Mouse (Mus musculus): ENCODE results near the gene Dph5.

Dph5 gene

GRCm38 (mm10) chr3:115952356-115952755 lies 64.7 kb downstream of the Dph5 start:
- no peak for DNase-seq (ENCODE audit: low spot score)

DNA sequence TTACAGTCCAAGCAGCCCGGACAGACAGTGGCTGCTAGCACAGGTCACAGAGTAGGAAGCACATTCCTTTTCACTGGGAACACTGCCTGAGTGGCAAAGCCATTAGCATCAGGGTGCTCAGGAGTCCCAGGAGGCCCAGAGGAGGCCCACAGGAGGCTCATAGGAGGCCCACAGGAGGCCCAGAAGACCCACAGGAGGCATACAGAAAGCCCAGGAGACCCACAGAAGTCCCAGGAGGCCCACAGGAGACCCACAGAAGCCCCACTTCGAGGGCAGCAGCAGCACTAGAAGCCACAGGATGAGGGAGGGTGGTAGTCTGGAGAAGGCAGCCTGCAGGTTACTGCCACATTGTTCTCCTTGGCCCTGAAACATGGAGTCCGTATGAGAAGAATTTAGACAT lies 65.5 kb downstream of the Dph5 start:
- DNase-seq (ENCODE audit: low spot score): no peak

- no peak for DNase-seq (ENCODE audit: low spot score)
Observed at GRCm38 (mm10) chr3:115957223-115957622, 69.6 kb downstream of the Dph5 start.

DNA sequence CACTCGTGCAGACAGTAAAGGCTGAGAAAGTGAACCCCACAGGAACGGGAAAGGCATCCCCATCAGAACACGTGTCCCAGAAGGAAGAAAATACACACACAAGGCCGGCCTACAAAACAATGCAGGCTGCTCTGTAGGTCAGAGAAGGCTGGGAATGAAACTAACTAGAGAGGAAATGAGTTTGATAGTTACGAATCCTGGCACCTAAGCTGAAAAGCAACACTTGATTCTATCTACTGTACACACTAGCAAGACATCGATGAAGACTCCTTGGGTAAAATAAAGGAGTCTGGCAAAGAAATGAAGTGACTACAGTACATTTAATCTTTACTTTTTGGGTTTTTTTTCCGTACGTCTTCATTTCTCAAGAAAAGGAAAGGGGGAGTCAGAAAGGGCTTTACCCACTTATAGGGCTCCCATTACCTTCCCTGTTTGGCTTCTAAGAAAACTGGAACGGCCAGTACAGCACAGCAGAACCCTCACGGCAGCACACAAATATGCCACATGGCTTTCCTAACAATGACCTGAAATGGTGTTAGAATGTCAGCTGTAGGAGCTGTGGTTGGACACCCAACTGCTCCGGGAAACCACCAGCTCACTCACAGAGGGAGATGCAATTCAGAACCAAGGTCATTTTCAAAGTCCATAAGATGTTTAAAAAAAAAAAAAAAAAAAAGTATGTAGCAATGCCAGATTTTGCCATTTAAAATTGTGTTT lies 73.8 kb downstream of the Dph5 start:
- no peak for DNase-seq (ENCODE audit: low spot score)

- DNase-seq (ENCODE audit: low spot score): no peak
Observed at GRCm38 (mm10) chr3:115962028-115962415, 74.4 kb downstream of the Dph5 start.

DNA sequence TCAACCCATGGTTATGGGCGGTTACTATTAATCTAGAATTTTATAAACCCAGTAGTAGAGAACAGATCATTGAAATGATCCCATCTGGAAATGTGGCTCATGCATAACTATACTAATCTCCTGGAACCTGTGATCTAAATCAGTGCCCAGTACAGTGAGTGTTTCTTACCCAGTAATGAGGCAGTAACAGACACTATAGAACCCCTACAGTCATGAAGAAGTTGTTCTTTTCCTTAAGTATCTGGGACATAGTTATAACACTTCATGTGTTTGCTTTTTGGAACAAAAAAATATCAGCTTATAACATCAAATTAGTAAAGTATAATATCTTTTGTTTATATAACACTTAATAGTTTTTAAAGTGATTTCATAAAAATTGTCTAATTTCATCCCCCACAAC lies 76.0 kb downstream of the Dph5 start:
- no peak for DNase-seq (ENCODE audit: low spot score)

DNA sequence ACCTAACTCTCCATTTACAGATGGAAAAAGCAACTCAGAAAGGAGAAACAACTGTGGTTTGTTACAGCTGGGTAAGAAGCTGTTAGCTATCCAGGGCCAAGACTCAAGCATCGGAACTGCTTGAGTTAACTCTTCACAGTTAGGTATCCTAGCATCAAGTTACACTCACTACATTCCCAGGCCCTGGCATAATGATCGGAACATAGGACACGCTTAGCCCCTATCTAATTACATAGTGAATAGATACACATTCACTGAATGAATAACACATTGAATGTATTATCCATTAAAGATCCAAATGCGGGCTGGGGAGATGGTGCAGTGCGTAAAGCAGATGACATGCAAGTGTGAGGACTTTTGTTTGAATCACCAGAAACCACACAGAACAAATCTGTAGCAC lies 76.4 kb downstream of the Dph5 start:
- DNase-seq (ENCODE audit: low spot score): no peak

DNA sequence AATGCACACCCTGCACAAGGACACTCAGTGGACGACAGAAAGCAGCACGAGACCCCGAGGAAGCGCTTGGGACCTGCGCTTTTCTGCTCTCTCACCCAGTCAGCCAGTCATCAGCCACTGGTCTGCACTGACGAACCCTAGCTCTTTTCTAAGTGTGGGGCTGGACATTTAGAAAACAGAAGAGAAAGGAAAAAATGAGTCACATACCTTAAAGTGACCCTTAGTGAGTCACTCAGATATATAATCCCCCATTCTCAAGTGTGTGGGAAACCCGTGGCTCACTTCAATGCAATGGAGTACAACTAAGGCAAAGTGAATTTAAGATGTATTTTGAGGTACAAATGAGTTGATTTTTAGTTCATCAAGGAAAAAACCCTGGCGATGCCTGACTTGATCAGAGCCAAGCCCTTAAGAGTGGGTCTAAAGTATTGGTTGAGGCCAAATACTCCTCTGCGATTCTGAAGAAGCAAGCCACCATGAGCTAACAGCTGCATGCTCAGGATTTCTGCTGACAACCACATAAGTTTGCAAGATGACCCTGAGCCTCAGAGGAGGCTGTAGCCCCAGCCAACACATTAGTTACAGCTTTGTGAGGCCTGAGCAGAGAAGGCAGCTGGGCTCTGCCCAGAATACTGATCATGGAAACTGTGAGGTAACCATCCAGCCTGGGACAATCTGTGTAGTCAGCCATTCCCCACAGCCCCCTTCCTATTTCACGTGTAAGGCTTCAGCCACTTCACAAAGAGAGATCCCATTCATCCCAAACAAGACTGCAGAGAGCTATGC lies 81.3 kb downstream of the Dph5 start:
- DNase-seq (ENCODE audit: low spot score): no peak

GRCm38 (mm10) chr3:115971045-115971785 lies 83.6 kb downstream of the Dph5 start:
- DNase-seq (ENCODE audit: low spot score): no peak

DNA sequence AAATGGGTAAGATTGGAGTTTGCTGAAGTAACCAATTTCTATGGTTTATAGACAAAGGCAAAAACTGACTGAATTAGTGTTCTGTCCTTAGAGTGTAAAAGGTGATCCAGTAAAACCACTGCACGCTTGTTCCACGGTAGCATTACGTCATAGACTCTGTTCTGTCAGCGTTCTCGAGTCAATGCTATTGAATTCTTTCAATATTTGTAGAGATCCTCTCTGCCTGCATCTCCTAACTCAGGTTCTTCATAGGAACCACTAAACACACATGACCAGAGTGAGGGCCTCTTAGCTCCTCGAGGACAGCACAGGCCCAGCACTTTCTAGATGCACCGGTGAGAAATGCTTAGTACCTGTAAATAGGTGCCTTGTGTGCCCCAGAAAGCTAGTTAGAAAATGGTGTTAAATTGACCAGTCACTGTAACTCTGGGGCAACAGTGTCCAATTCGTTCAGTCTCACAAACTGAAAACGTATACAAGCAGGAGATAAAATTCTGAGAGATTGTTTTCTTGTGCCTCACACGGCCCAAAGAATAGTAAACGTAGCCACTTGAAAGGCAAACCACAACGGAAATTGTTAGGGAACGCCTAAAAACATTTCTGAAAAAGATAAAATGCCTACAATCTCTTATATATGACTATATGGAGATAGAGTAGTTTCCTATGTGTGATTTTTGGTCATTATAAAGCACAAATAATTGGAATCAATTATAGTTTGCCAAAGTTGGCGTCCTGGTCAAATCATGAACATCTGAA lies 84.4 kb downstream of the Dph5 start:
- DNase-seq (ENCODE audit: low spot score): no peak

DNA sequence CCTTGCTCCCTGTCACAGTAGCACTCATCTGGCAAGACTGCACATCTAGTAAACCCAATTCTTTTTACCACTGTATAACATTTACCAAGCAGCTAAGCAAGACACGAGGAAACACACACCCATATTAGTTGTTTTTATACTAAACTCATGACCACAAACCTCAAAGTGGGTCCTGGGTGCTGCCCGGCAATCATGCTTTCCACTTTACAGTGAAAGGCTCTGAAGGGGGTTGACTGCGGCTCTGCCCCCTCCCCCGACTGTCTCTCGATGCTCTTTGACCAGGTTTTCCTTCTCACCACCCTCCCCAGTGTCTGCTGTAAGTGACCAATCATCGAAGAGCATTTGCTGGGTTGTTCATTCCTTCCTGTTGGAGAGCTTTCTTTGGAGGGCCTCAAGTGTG lies 86.6 kb downstream of the Dph5 start:
- DNase-seq (ENCODE audit: low spot score): no peak

DNA sequence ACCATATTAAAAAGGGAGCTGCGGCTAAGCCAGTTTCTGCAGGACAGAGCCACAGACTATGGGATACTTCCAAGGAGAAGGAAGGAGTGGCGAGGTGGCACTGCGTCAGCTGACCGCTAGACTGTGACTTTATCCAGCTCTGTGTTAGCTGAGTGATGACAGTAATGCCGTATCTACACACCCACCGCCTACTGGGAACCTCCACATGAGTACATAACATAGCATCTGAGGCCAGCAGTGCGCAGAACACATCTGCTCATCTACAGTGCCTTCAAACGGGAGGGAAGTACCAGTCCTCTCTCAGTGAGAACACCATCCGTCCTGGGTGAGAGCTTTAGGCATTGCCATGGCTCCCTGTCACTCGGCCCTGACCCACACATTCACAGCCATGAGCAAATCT lies 87.4 kb downstream of the Dph5 start:
- DNase-seq (ENCODE audit: low spot score): no peak

DNA sequence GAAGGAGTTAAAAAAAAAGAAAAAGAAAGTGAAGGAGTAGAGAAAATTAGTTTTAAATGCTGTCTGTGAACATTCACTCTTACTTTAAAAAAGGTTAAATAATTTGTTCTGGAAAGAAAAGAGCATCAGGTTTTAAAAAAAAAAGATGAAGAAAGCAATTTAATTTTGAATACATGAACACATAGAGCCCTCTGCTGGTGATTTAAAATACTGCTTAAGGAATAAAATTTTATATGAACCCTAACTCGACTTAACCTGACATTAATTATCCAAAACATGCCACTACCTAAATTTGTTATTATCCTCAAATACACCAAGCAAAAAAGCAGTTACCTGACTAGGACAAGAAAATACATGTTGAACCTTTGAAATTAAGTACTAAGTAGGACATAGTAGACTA lies 91.4 kb downstream of the Dph5 start:
- no peak for DNase-seq (ENCODE audit: low spot score)

DNA sequence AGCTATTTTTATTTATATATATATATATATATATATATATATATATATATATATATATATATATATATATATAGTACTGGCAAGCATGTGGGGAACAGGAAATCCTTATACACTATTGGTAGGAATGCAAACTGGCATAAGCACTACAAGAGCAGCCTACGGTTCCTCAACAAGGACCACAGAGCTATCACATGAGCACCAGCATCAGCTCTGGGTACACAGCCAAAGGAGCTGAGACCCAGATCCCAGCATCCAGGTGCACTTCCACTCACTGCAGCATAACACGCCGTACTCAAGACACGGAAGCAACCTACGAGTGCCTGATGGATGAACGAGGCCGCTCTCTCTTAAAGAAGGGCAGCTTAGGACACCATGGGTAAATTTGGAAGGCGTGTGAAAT lies 95.6 kb downstream of the Dph5 start:
- no peak for DNase-seq (ENCODE audit: low spot score)

Measured in urinary bladder, postnatal 14 days (tissue).